Mouse (Mus musculus) lung, postnatal 0 days (tissue): ENCODE measurements at regions not wholly inside any gene's neighbourhood (a gene's known extent, or its start where the extent isn't known, plus 50 kb on each side); places are given as distances from the start of the nearest gene placed in this dataset.

Experiments
- CTCF ChIP-seq: IDR thresholded peaks from 2 replicates; pipeline ENCODE4 v1.5.1; 2016; ENCODE audit warnings: antibody characterized with exemption, mild to moderate bottlenecking
- EP300 ChIP-seq: IDR thresholded peaks from 2 replicates; pipeline ENCODE4 v1.6.1; 2016; ENCODE audit warnings: antibody characterized with exemption, mild to moderate bottlenecking, control low read depth

DNA sequence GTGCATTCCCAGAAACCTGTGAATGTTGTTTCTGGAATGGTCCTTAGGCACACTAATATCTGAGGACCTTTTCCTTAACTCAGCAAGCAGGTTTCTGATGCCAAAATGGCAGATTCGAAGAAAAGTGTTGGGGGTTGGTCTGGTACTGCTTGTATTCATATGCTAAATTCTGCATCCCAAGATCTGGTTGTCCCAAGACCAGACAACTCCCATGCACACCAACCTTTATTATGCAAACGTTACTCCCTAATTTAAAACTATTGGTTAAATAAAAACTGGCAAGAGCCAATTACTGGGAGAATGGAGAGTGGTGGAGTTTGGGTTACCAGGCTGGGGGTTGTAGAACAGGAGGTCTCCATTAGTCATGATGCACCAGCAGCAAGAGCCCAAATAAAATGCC, 129.0 kb upstream of the Tspan2 start:
- TF ChIP-seq CTCF = no peak
- no peak for TF ChIP-seq EP300
